Mouse (Mus musculus) liver, adult 2 months (tissue): Measurements from ENCODE around the gene Sypl. TPM values are rescaled to one million over a fixed set of nuclear protein-coding genes. Genes with fewer than 3 reads are reported as not detected.
A peak's percentile ranks its signal among the peaks of the same experiment; 100 is the strongest.

Source experiments
- DNase-seq: peaks from one replicate; pipeline ENCODE4 v3.0.0-alpha.2; 2011; ENCODE audit warnings: low read depth, low spot score; ENCODE audit errors: extremely low read depth
- H3K27ac ChIP-seq: fragments of 200-500 bp; replicated peaks from 2 replicates; pipeline ENCODE4 v1.5.1; 2012; ENCODE audit warnings: low read depth, mild to moderate bottlenecking, control low read depth, inconsistent platforms, low read length; ENCODE audit not compliant: insufficient read depth
- H3K27me3 ChIP-seq: fragments of 200-500 bp; 2 replicates; pipeline ENCODE4 v1.6.1; 2012; ENCODE audit warnings: mild to moderate bottlenecking, moderate library complexity, low read length, inconsistent platforms; ENCODE audit not compliant: control insufficient read depth, insufficient read depth
- H3K36me3 ChIP-seq: fragments of 200-500 bp; 2 replicates; pipeline ENCODE4 v1.6.1; 2012; ENCODE audit warnings: low read length, inconsistent platforms; ENCODE audit not compliant: control insufficient read depth, insufficient read depth
- H3K4me1 ChIP-seq: fragments of 200-500 bp; 2 replicates; pipeline ENCODE4 v1.6.1; 2011; ENCODE audit warnings: low read length; ENCODE audit not compliant: control insufficient read depth, insufficient read depth
- H3K4me3 ChIP-seq: fragments of 200-500 bp; 2 replicates; pipeline ENCODE4 v1.5.1; 2011; ENCODE audit warnings: low read depth, mild to moderate bottlenecking, control low read depth, low read length, moderate library complexity; ENCODE audit not compliant: insufficient read depth
- H3K79me2 ChIP-seq: fragments of 200-500 bp; 2 replicates; pipeline ENCODE4 v1.6.1; 2012; ENCODE audit warnings: inconsistent platforms, mild to moderate bottlenecking, low read length, moderate library complexity; ENCODE audit not compliant: control insufficient read depth, insufficient read depth
- H3K9ac ChIP-seq: fragments of 200-500 bp; 2 replicates; pipeline ENCODE4 v1.6.1; 2012; ENCODE audit warnings: low read depth, mild to moderate bottlenecking, control low read depth, inconsistent platforms, low read length
- CTCF ChIP-seq: fragments of 200-500 bp; IDR thresholded peaks from 2 replicates; pipeline ENCODE4 v1.5.1; 2011; ENCODE audit warnings: low read depth, low read length, control low read depth
- POLR2A ChIP-seq: fragments of 200-500 bp; IDR thresholded peaks from 2 replicates; pipeline ENCODE4 v1.6.1; 2011; ENCODE audit warnings: low read length, control low read depth; ENCODE audit not compliant: insufficient read depth; ENCODE audit errors: extremely low read depth
- WGBS: fragments of 180-500 bp; shearing (Covaris S2); methylation state at CpG from one replicate; pipeline ENCODE4 v1.1.7; 2018; 5-methylcytosine and 5-hydroxymethylcytosine counted together
- polyA plus RNA-seq: library from polyadenylated mRNA; depleted of rRNA; stranded (reverse); fragments of >200 nt; gene quantifications from 2 replicates; pipeline ENCODE4 v1.2.3, GENCODE M21; 2012
- total RNA-seq: library from RNA; depleted of rRNA; stranded (reverse); fragments of >200 nt; gene quantifications from 2 replicates; pipeline ENCODE4 v1.2.3, GENCODE M21; 2014

Sypl gene
- total and polyA plus RNA-seq, 2 experiments = 38.6 to 48.4 TPM

- Histone ChIP-seq H3K9ac (no peak overlapping the region), H3K27me3 (no peaks in the 10 kb centered on the region), H3K27ac (no peak overlapping the region), H3K79me2 (no peaks in the 10 kb centered on the region), H3K4me3 (no peak overlapping the region), H3K4me1 (no peaks in the 10 kb centered on the region), H3K36me3 (no peaks in the 10 kb centered on the region)
- TF ChIP-seq CTCF (no peak), POLR2A (no peak)
- 93% methylated on average over 6 of the region's 6 CpGs for WGBS
- no peak for DNase-seq
These were observed 55.7 kb downstream of the Sypl start for GRCm38 (mm10) chr12:33009206-33009966.

- H3K27me3 ChIP-seq = no peaks in the 10 kb centered on the region
- H3K9ac ChIP-seq = no peak overlapping the region
- H3K4me1 ChIP-seq = no peaks in the 10 kb centered on the region
- no peaks in the 10 kb centered on the region for H3K79me2 ChIP-seq
- peak; percentile 43 for DNase-seq
- 27% methylated on average over 3 of the region's 3 CpGs for WGBS
- no peak overlapping the region for H3K27ac ChIP-seq
- no peak overlapping the region for H3K4me3 ChIP-seq
- TF ChIP-seq POLR2A (no peak), CTCF (peak; percentile 96)
- H3K36me3 ChIP-seq = no peaks in the 10 kb centered on the region
These were observed 56.3 kb downstream of the Sypl start for GRCm38 (mm10) chr12:33010026-33010425.

- WGBS = 67% methylated on average over 7 of the region's 7 CpGs
- H3K27ac ChIP-seq = no peak overlapping the region
- H3K9ac ChIP-seq = no peak overlapping the region
- DNase-seq = no peak
- no peak for TF ChIP-seq CTCF
- no peak for TF ChIP-seq POLR2A
- no peaks in the 10 kb centered on the region for H3K27me3 ChIP-seq
- H3K4me1 ChIP-seq = no peaks in the 10 kb centered on the region
- no peak overlapping the region for H3K4me3 ChIP-seq
- no peaks in the 10 kb centered on the region for H3K79me2 ChIP-seq
- H3K36me3 ChIP-seq = no peaks in the 10 kb centered on the region
These were observed 60.5 kb downstream of the Sypl start for GRCm38 (mm10) chr12:33014050-33014796.

GRCm38 (mm10) chr12:33015103-33015502, 61.4 kb downstream of the Sypl start:
- 74% methylated on average over 1 of the region's 1 CpGs for WGBS
- H3K27ac ChIP-seq = no peak overlapping the region

GRCm38 (mm10) chr12:33016824-33017705, 63.4 kb downstream of the Sypl start:
- H3K27ac ChIP-seq = no peak overlapping the region
- H3K36me3 ChIP-seq = no peaks in the 10 kb centered on the region
- no peak for TF ChIP-seq CTCF
- no peak for TF ChIP-seq POLR2A
- H3K79me2 ChIP-seq = no peaks in the 10 kb centered on the region
- no peaks in the 10 kb centered on the region for H3K4me1 ChIP-seq
- DNase-seq = no peak
- no peaks in the 10 kb centered on the region for H3K27me3 ChIP-seq
- 74% methylated on average over 7 of the region's 7 CpGs for WGBS
- H3K9ac ChIP-seq = no peak overlapping the region
- no peak overlapping the region for H3K4me3 ChIP-seq

More at GRCm38 (mm10) chr12:33015103-33015502, 61.4 kb downstream of the Sypl start:
- Histone ChIP-seq H3K9ac (no peak overlapping the region), H3K4me3 (no peak overlapping the region), H3K36me3 (no peaks in the 10 kb centered on the region), H3K79me2 (no peaks in the 10 kb centered on the region), H3K27me3 (no peaks in the 10 kb centered on the region), H3K4me1 (no peaks in the 10 kb centered on the region)
- no peak for TF ChIP-seq CTCF
- no peak for TF ChIP-seq POLR2A
- peak; percentile 22 for DNase-seq
